ENCODE assay signal across 25 mouse cellular contexts in the genomic region with DNA sequence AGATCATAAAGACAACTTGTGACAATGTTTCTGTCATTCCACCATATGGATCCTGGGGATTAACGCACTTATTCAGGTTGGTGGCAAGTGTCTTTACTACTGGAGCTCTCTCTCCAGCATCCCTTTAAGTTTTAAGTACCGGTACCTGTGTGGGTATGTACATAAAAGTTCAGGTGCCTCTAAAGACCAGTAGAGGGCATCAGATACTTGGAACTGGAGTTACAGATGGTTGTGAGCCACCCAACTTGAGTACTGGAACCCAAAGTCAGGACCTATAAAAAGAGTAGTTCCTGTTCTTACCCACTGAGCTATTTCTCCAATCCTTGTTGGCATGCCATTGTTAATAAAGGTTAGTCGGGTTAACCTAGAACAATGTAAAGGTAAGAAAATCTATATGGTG.
DNase-seq lines count a peak whose midpoint lies in the region; ATAC-seq and TF ChIP-seq lines count a peak whose summit lies in the region.
"Had no signal": no experiment of that assay in that cellular context is flagged by ENCODE, and none has a peak within 500 bp of the region (broad histone marks: within the 10 kb centered on the region; RNA-seq: fewer than 3 reads in every experiment).

No protein-coding gene starts in this region.

- H3K9me3 ChIP-seq in heart, postnatal 0 days (replicated peaks; ENCODE audit: control insufficient read depth, low read length), result no peaks in the 10 kb centered on the region
- H3K9me3 ChIP-seq in MEL (replicated peaks; ENCODE audit: insufficient read depth, low read length), result no peaks in the 10 kb centered on the region
- no peaks in the 10 kb centered on the region for H3K9me3 ChIP-seq in stomach, postnatal 0 days (ENCODE audit: control insufficient read depth, low read length)
- H3K9me3 ChIP-seq: embryonic facial prominence, embryonic 13.5 days; forebrain, embryonic 13.5 days; hindbrain, embryonic 15.5 days; midbrain, embryonic 15.5 days; neural tube, embryonic 12.5 days had no signal

- H3K27me3 ChIP-seq in heart, postnatal 0 days (ENCODE audit: control insufficient read depth, insufficient read depth, low read length), result no peaks in the 10 kb centered on the region
- H3K27me3 ChIP-seq in MEL (ENCODE audit: control insufficient read depth in 1 of 2, insufficient read depth in 2 of 2, low read length in 2 of 2), result no peaks in the 10 kb centered on the region
- H3K27me3 ChIP-seq in stomach, postnatal 0 days (ENCODE audit: control insufficient read depth, insufficient read depth, low read length), result no peaks in the 10 kb centered on the region
- H3K27me3 ChIP-seq: embryonic facial prominence, embryonic 13.5 days; forebrain, embryonic 13.5 days; hindbrain, embryonic 15.5 days; liver, embryonic 13.5 days; midbrain, embryonic 15.5 days; neural tube, embryonic 12.5 days had no signal

- TF ChIP-seq EP300 in heart, postnatal 0 days (IDR thresholded peaks at IDR 0.05; ENCODE audit: low read depth), result no peak
- TF ChIP-seq EP300 in MEL (IDR thresholded peaks at IDR 0.05; ENCODE audit: low read depth in 1 of 2, low read length in 2 of 2), result no peak
- no peak for TF ChIP-seq EP300 in stomach, postnatal 0 days (optimal IDR thresholded peaks at IDR 0.05)

- WGBS in heart, postnatal 0 days, result 64% methylated on average over 3 of the region's 3 CpGs
- WGBS in stomach, postnatal 0 days, result 69% methylated on average over 3 of the region's 3 CpGs

- H3K4me2 ChIP-seq in heart, postnatal 0 days (ENCODE audit: low read depth, low read length), result no peak overlapping the region
- H3K4me2 ChIP-seq in stomach, postnatal 0 days (replicated peaks; ENCODE audit: low read depth), result no peak overlapping the region
- H3K4me2 ChIP-seq: embryonic facial prominence, embryonic 13.5 days; forebrain, embryonic 13.5 days; hindbrain, embryonic 15.5 days; liver, embryonic 13.5 days; midbrain, embryonic 15.5 days; neural tube, embryonic 12.5 days had no signal

- intact Hi-C loops in left cerebral cortex, adult 2 months (cut with DNase I), result loop anchor here (5.0 kb wide), 1 partner anchor 271 kb away; no protein-coding TSS in a partner anchor
- intact Hi-C loops in left cerebral cortex, postnatal 25 days (cut with DNase I), result no loop called here

- no peaks in the 10 kb centered on the region for H3K79me2 ChIP-seq in MEL (ENCODE audit: control insufficient read depth, insufficient read depth, low read length, poor library complexity)

- no peak overlapping the region for H3K4me3 ChIP-seq in heart, postnatal 0 days (ENCODE audit: low read depth, low read length)
- no peak overlapping the region for H3K4me3 ChIP-seq in left cerebral cortex, adult 2 months
- H3K4me3 ChIP-seq in MEL (ENCODE audit: control insufficient read depth in 1 of 2, insufficient read depth in 1 of 2, low read depth in 2 of 2, low read length in 2 of 2), result no peak overlapping the region
- H3K4me3 ChIP-seq in stomach, postnatal 0 days (ENCODE audit: low read depth, low read length), result no peak overlapping the region
- H3K4me3 ChIP-seq: embryonic facial prominence, embryonic 13.5 days; erythroblast, embryonic 14.5 days; forebrain, embryonic 13.5 days; hindbrain, embryonic 15.5 days; liver, embryonic 13.5 days; midbrain, embryonic 15.5 days; neural tube, embryonic 12.5 days had no signal

- no peak for TF ChIP-seq POLR2A in MEL (IDR thresholded peaks at IDR 0.05; ENCODE audit: control insufficient read depth in 1 of 2, insufficient read depth in 1 of 2, low read depth in 1 of 2, low read length in 2 of 2, poor library complexity in 1 of 2)

- ATAC-seq in heart, postnatal 0 days (ENCODE audit: insufficient read depth, low read depth), result no peak
- no peak for ATAC-seq in stomach, postnatal 0 days (ENCODE audit: low FRiP score, low TSS enrichment)
- ATAC-seq: activated CD4-positive, CD25-positive, alpha-beta regulatory T cell, adult 4 months; forebrain, embryonic 13.5 days; midbrain, embryonic 15.5 days had no signal

- no peak for DNase-seq in heart, postnatal 0 days (ENCODE audit: low spot score)
- DNase-seq in heart, adult 18-20 months, result no peak
- DNase-seq in left cerebral cortex, adult 2 months (ENCODE audit: extremely low spot score in 1 of 2, low spot score in 2 of 2), result no peak
- DNase-seq in left cerebral cortex, postnatal 25 days (ENCODE audit: low spot score in 2 of 2), result no peak
- DNase-seq in MEL (ENCODE audit: low read depth, low spot score), result no peak
- no peak for DNase-seq in stomach, postnatal 0 days (ENCODE audit: low spot score)
- no peak for DNase-seq in right cerebral cortex, adult 18-20 months
- DNase-seq: adrenal gland, adult 8-10 months; cerebellum, adult 18-20 months; cerebellum, postnatal 14 days; embryo, embryonic 11 days; gastrocnemius, postnatal 10 days; kidney, postnatal 14 days; liver, embryonic 13.5 days; retina, postnatal 1 day; right cerebral cortex, postnatal 4 days; thymus, postnatal 36 days had no signal

- TF ChIP-seq CTCF in heart, postnatal 0 days (IDR thresholded peaks at IDR 0.05; ENCODE audit: low read depth), result peak; percentile 29
- TF ChIP-seq CTCF in left cerebral cortex, adult 2 months (IDR thresholded peaks at IDR 0.05), result peak; percentile 27
- TF ChIP-seq CTCF in MEL (IDR thresholded peaks at IDR 0.05 in 2 of 3, conservative IDR thresholded peaks at IDR 0.05 in 1 of 3; ENCODE audit: control insufficient read depth in 1 of 3, insufficient read depth in 1 of 3, low read depth in 2 of 3, low read length in 3 of 3, poor library complexity in 1 of 3, severe bottlenecking in 1 of 3), result no peak
- TF ChIP-seq CTCF in stomach, postnatal 0 days (IDR thresholded peaks at IDR 0.05; ENCODE audit: low read depth), result peak; percentile 38

- no peaks in the 10 kb centered on the region for H3K36me3 ChIP-seq in heart, postnatal 0 days (replicated peaks; ENCODE audit: control insufficient read depth, insufficient read depth, low read length)
- no peaks in the 10 kb centered on the region for H3K36me3 ChIP-seq in MEL (ENCODE audit: control insufficient read depth in 1 of 2, insufficient read depth in 2 of 2, low read length in 2 of 2)
- no peaks in the 10 kb centered on the region for H3K36me3 ChIP-seq in stomach, postnatal 0 days (ENCODE audit: control insufficient read depth, insufficient read depth, low read length)
- H3K36me3 ChIP-seq: embryonic facial prominence, embryonic 13.5 days; hindbrain, embryonic 15.5 days; liver, embryonic 13.5 days; midbrain, embryonic 15.5 days; neural tube, embryonic 12.5 days had no signal

- H3K4me1 ChIP-seq in heart, postnatal 0 days (ENCODE audit: control insufficient read depth, insufficient read depth), result no peaks in the 10 kb centered on the region
- H3K4me1 ChIP-seq in MEL (ENCODE audit: control insufficient read depth in 1 of 2, insufficient read depth in 2 of 2, low read length in 2 of 2), result no peaks in the 10 kb centered on the region
- H3K4me1 ChIP-seq in stomach, postnatal 0 days (replicated peaks; ENCODE audit: control insufficient read depth, insufficient read depth), result no peaks in the 10 kb centered on the region
- H3K4me1 ChIP-seq: embryonic facial prominence, embryonic 13.5 days; forebrain, embryonic 13.5 days; hindbrain, embryonic 15.5 days; liver, embryonic 13.5 days; midbrain, embryonic 15.5 days had no signal

- no peak overlapping the region for H3K27ac ChIP-seq in heart, postnatal 0 days (ENCODE audit: low read depth)
- no peak overlapping the region for H3K27ac ChIP-seq in left cerebral cortex, adult 2 months
- H3K27ac ChIP-seq in MEL (ENCODE audit: control insufficient read depth, low read depth, low read length), result no peak overlapping the region
- no peak overlapping the region for H3K27ac ChIP-seq in stomach, postnatal 0 days (replicated peaks)
- H3K27ac ChIP-seq: embryonic facial prominence, embryonic 13.5 days; forebrain, embryonic 13.5 days; hindbrain, embryonic 15.5 days; liver, embryonic 13.5 days; macrophage; midbrain, embryonic 15.5 days; neural tube, embryonic 12.5 days had no signal

- 0 out of 2 replicates have a peak, but pooled peaks have one; percentile 2 for TF ChIP-seq RAD21 in MEL (IDR thresholded peaks at IDR 0.05; ENCODE audit: low read depth, low read length)

- no peak overlapping the region for H3K9ac ChIP-seq in heart, postnatal 0 days (replicated peaks; ENCODE audit: low read depth, low read length)
- H3K9ac ChIP-seq in MEL (ENCODE audit: control insufficient read depth, low read depth, low read length, poor library complexity, severe bottlenecking), result no peak overlapping the region
- H3K9ac ChIP-seq in stomach, postnatal 0 days (ENCODE audit: low read length), result no peak overlapping the region
- H3K9ac ChIP-seq: embryonic facial prominence, embryonic 13.5 days; forebrain, embryonic 13.5 days; hindbrain, embryonic 15.5 days; liver, embryonic 13.5 days; midbrain, embryonic 15.5 days; neural tube, embryonic 12.5 days had no signal

TF ChIP-seq in MEL, 35 proteins besides CTCF, POLR2A, EP300 and RAD21:
- TF ChIP-seq ELF1 (IDR thresholded peaks at IDR 0.05; ENCODE audit: low read depth, low read length) (no peak), E2F4 (IDR thresholded peaks at IDR 0.05; ENCODE audit: borderline replicate concordance, low read depth, low read length) (no peak), NRF1 (IDR thresholded peaks at IDR 0.05; ENCODE audit: insufficient read depth, low read depth, low read length, poor library complexity, severe bottlenecking) (no peak), USF1 (IDR thresholded peaks at IDR 0.05; ENCODE audit: low read depth, low read length) (no peak), HCFC1 (IDR thresholded peaks at IDR 0.05; ENCODE audit: low read depth, low read length) (no peak), MEF2A (IDR thresholded peaks at IDR 0.05; ENCODE audit: extremely low read depth, insufficient replicate concordance, low read depth, low read length, poor library complexity, severe bottlenecking) (no peak), MAX (IDR thresholded peaks at IDR 0.05; ENCODE audit: low read length) (no peak), MYB (IDR thresholded peaks at IDR 0.05; ENCODE audit: low read depth, low read length) (no peak), RCOR1 (IDR thresholded peaks at IDR 0.05; ENCODE audit: low read depth, low read length) (no peak), CHD1 (IDR thresholded peaks at IDR 0.05; ENCODE audit: low read depth, low read length) (no peak), SMC3 (IDR thresholded peaks at IDR 0.05; ENCODE audit: low read depth, low read length) (no peak)

Comparison
In these comparisons a context has a peak if more than half of its experiments do, and no peak if none do; other contexts are left out.
1. CTCF ChIP-seq: peak in heart, postnatal 0 days (single experiment), left cerebral cortex, adult 2 months (single experiment) and stomach, postnatal 0 days (single experiment); none in MEL (0 of 3).